Comparison of ENCODE assay signal across 9 mouse cellular contexts in genomic region chr8:121668553-121668952, GRCm38 (mm10). TPM values are rescaled to one million over a fixed set of nuclear protein-coding genes. Genes with fewer than 3 reads are reported as not detected.
A peak's percentile ranks its signal among the peaks of the same experiment; 100 is the strongest.
DNase-seq lines count a peak whose midpoint lies in the region; ATAC-seq and TF ChIP-seq lines count a peak whose summit lies in the region.
"Had no signal": no experiment of that assay in that cellular context is flagged by ENCODE, and none has a peak within 500 bp of the region (broad histone marks: within the 10 kb centered on the region; RNA-seq: fewer than 3 reads in every experiment).

No protein-coding gene starts in this region.

- peak overlapping the region; percentile 63 for H3K27ac ChIP-seq in forebrain, embryonic 10.5 days
- no peak overlapping the region for H3K27ac ChIP-seq in forebrain, embryonic 11.5 days (ENCODE audit: low read depth, low read length)
- H3K27ac ChIP-seq in forebrain, postnatal 0 days (ENCODE audit: low read depth, low read length) = peak overlapping the region; percentile 92
- H3K27ac ChIP-seq in limb, embryonic 12.5 days = no peak overlapping the region
- H3K27ac ChIP-seq: macrophage had no signal

- no peak for TF ChIP-seq CTCF in forebrain, postnatal 0 days (IDR thresholded peaks at IDR 0.05; ENCODE audit: low read depth)

- no peak for ATAC-seq in forebrain, embryonic 11.5 days (replicated peaks; ENCODE audit: low FRiP score)
- peak; percentile 96 for ATAC-seq in forebrain, postnatal 0 days
- ATAC-seq in limb, embryonic 12.5 days (ENCODE audit: insufficient number of reproducible peaks, insufficient read depth, low FRiP score, low TSS enrichment, low read depth) = no peak

- 0 out of 2 replicates have a peak, but pooled peaks cover 4% of the 10 kb centered on the region for H3K27me3 ChIP-seq in forebrain, embryonic 10.5 days (ENCODE audit: poor library complexity, severe bottlenecking)
- H3K27me3 ChIP-seq in forebrain, embryonic 11.5 days (ENCODE audit: control insufficient read depth, insufficient read depth, low read length) = peaks cover 2% of the 10 kb centered on the region; the same call in 1 of the 2 replicates
- H3K27me3 ChIP-seq in forebrain, postnatal 0 days (ENCODE audit: insufficient read depth, low read length) = no peaks in the 10 kb centered on the region
- H3K27me3 ChIP-seq in limb, embryonic 12.5 days = no peaks in the 10 kb centered on the region

- no peak overlapping the region for H3K4me3 ChIP-seq in forebrain, embryonic 10.5 days
- H3K4me3 ChIP-seq in forebrain, embryonic 11.5 days (ENCODE audit: low read depth, low read length) = no peak overlapping the region
- H3K4me3 ChIP-seq in forebrain, postnatal 0 days (ENCODE audit: low read depth, low read length) = 0 out of 2 replicates have a peak overlapping the region, but pooled peaks have one; percentile 7
- H3K4me3 ChIP-seq in limb, embryonic 12.5 days (replicated peaks) = no peak overlapping the region

- no peaks in the 10 kb centered on the region for H3K9me3 ChIP-seq in forebrain, embryonic 10.5 days
- H3K9me3 ChIP-seq in forebrain, embryonic 11.5 days (ENCODE audit: control insufficient read depth, low read length) = no peaks in the 10 kb centered on the region
- H3K9me3 ChIP-seq in forebrain, postnatal 0 days (ENCODE audit: low read length) = no peaks in the 10 kb centered on the region
- no peaks in the 10 kb centered on the region for H3K9me3 ChIP-seq in limb, embryonic 12.5 days

- intact Hi-C loops in gastrocnemius, postnatal 36 days (cut with DNase I) = no loop called here

- H3K4me1 ChIP-seq in forebrain, embryonic 10.5 days = peaks cover 34% of the 10 kb centered on the region
- H3K4me1 ChIP-seq in forebrain, embryonic 11.5 days (replicated peaks; ENCODE audit: control insufficient read depth, insufficient read depth, low read length) = peaks cover 7% of the 10 kb centered on the region
- peaks cover 13% of the 10 kb centered on the region; the same call in 1 of the 2 replicates for H3K4me1 ChIP-seq in forebrain, postnatal 0 days (ENCODE audit: insufficient read depth)
- H3K4me1 ChIP-seq in limb, embryonic 12.5 days (replicated peaks) = peaks cover 27% of the 10 kb centered on the region

- no peaks in the 10 kb centered on the region for H3K36me3 ChIP-seq in forebrain, embryonic 10.5 days (replicated peaks)
- no peaks in the 10 kb centered on the region for H3K36me3 ChIP-seq in forebrain, embryonic 11.5 days (ENCODE audit: control insufficient read depth, insufficient read depth, low read length)
- H3K36me3 ChIP-seq in forebrain, postnatal 0 days (ENCODE audit: insufficient read depth) = no peaks in the 10 kb centered on the region
- no peaks in the 10 kb centered on the region for H3K36me3 ChIP-seq in limb, embryonic 12.5 days

- 51% methylated on average over 6 of the region's 6 CpGs for WGBS in forebrain, embryonic 10.5 days
- 43% methylated on average over 6 of the region's 6 CpGs for WGBS in forebrain, embryonic 11.5 days
- WGBS in forebrain, postnatal 0 days = 20% methylated on average over 6 of the region's 6 CpGs
- 57% methylated on average over 6 of the region's 6 CpGs for whole genome bisulfite sequencing in limb, embryonic 12.5 days

- DNase-seq in forebrain, embryonic 10.5 days (ENCODE audit: extremely low spot score, low spot score) = no peak
- DNase-seq in forebrain, embryonic 11.5 days (ENCODE audit: low spot score) = no peak
- DNase-seq in 3T3-L1 (ENCODE audit: low read depth, low spot score) = peak; percentile 33
- DNase-seq in forebrain, postnatal 0 days = peak; percentile 81
- no peak for DNase-seq in gastrocnemius, postnatal 36 days
- DNase-seq in testis, postnatal 14 days (ENCODE audit: low spot score) = no peak
- DNase-seq in T-cell, adult 2 months (ENCODE audit: low spot score) = no peak

- no peak overlapping the region for H3K9ac ChIP-seq in forebrain, embryonic 11.5 days (ENCODE audit: low read length)
- peak overlapping the region; percentile 43 for H3K9ac ChIP-seq in forebrain, postnatal 0 days
- H3K9ac ChIP-seq in limb, embryonic 12.5 days (replicated peaks) = peak overlapping the region; percentile 31; the same call in 1 of the 2 replicates

- H3K4me2 ChIP-seq in forebrain, embryonic 11.5 days (ENCODE audit: low read depth, low read length, severe bottlenecking) = no peak overlapping the region
- H3K4me2 ChIP-seq in forebrain, postnatal 0 days (ENCODE audit: low read depth) = peak overlapping the region; percentile 41
- no peak overlapping the region for H3K4me2 ChIP-seq in limb, embryonic 12.5 days

RNA-seq across cellular contexts. Expression of gene Zcchc14, which starts 15.9 kb away (rescaled TPM):
- polyA plus RNA-seq in forebrain, embryonic 10.5 days (2016; fragmentation: Nextera tagmentation; extraction: Ambion mirVana) = 16.4 and 16.9 TPM in 2 replicates
- 27.1 and 27.4 TPM in 2 replicates for polyA plus RNA-seq in forebrain, embryonic 11.5 days (2014; fragmentation: Nextera tagmentation; extraction: Ambion mirVana)
- total RNA-seq in forebrain, postnatal 0 days (2014; rRNA removed) = 69.0 and 85.8 TPM in 2 replicates
- polyA plus RNA-seq in forebrain, postnatal 0 days (2015; fragmentation: Nextera tagmentation; extraction: Ambion mirVana) = 13.9 and 17.4 TPM in 2 replicates
- polyA plus RNA-seq in limb, embryonic 12.5 days (2016; fragmentation: Nextera tagmentation; extraction: Ambion mirVana) = 19.9 and 22.1 TPM in 2 replicates
- 10 to 100 TPM; 14.2 to 17.2 TPM for total RNA-seq in gastrocnemius, postnatal 36 days (2021)

Comparison
In these comparisons a context has a peak if more than half of its experiments do, and no peak if none do; other contexts are left out.
1. DNase-seq: peak in 3T3-L1 (single experiment) and forebrain, postnatal 0 days (single experiment); none in forebrain, embryonic 10.5 days (single experiment), forebrain, embryonic 11.5 days (single experiment), gastrocnemius, postnatal 36 days (0 of 2), testis, postnatal 14 days (single experiment) and T-cell, adult 2 months (single experiment).
2. H3K27ac ChIP-seq: peak in forebrain, embryonic 10.5 days (single experiment) and forebrain, postnatal 0 days (single experiment); none in forebrain, embryonic 11.5 days (single experiment) and limb, embryonic 12.5 days (single experiment).